Mouse (Mus musculus) brain, embryonic 14.5 days (tissue): ENCODE results near the gene Phc1. TPM values are rescaled to one million over a fixed set of nuclear protein-coding genes. Genes with fewer than 3 reads are reported as not detected.

Experiments
- DNase-seq: peaks from one replicate; pipeline ENCODE4 v3.0.0-alpha.2; 2011; ENCODE audit warnings: low read depth
- CTCF ChIP-seq: fragments of 200-500 bp; IDR thresholded peaks from 2 replicates; pipeline ENCODE4 v1.5.1; 2012; ENCODE audit warnings: inconsistent platforms, mild to moderate bottlenecking, moderate library complexity, borderline replicate concordance; ENCODE audit not compliant: insufficient read depth, insufficient read length; ENCODE audit errors: extremely low read depth
- POLR2A ChIP-seq: fragments of 200-500 bp; IDR thresholded peaks from 2 replicates; pipeline ENCODE4 v1.6.1; 2012; ENCODE audit warnings: mild to moderate bottlenecking, inconsistent platforms, borderline replicate concordance; ENCODE audit not compliant: poor library complexity, insufficient read depth, insufficient read length, severe bottlenecking; ENCODE audit errors: extremely low read depth
- polyA plus RNA-seq: library from polyadenylated mRNA; depleted of rRNA; stranded (reverse); fragments of >200 nt; gene quantifications from 2 replicates; pipeline ENCODE4 v1.2.3, GENCODE M21; 2012

Gene Phc1
- polyA plus RNA-seq, 1 experiment = 168 TPM

- TF ChIP-seq POLR2A = no peak
- no peak for TF ChIP-seq CTCF
- no peak for DNase-seq
These were observed 21.6 kb downstream of the Phc1 start for GRCm38 (mm10) chr6:122318726-122319125.

GRCm38 (mm10) chr6:122310187-122310820 lies 30.1 kb downstream of the Phc1 start:
- no peak for TF ChIP-seq CTCF
- TF ChIP-seq POLR2A = no peak
- no peak for DNase-seq

DNA sequence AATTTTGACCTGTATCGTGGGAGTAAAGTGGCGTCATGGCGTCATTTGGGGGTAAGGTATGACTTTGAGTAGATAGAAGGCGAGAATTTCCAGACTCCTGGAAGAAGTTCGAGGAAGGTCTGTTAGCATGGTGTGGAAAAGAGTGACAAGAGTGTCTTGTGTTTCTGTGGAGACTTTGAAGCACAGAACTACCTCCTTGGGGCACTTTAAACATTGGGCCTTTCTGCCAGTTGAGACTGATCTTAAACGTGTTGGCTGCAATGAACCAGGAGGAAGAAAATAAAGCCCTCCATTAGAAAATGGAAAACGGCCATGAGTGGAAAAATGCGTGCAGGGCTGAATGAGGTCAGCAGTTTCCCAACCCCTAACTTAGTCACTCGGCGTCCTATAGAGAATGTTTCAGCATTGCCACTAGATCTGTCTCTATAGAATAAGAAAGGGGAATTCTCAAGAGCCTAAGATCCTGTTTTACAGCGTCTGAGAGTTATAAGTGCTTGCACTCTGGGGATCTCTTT lies 30.9 kb downstream of the Phc1 start:
- no peak for DNase-seq
- TF ChIP-seq CTCF = no peak
- no peak for TF ChIP-seq POLR2A

DNA sequence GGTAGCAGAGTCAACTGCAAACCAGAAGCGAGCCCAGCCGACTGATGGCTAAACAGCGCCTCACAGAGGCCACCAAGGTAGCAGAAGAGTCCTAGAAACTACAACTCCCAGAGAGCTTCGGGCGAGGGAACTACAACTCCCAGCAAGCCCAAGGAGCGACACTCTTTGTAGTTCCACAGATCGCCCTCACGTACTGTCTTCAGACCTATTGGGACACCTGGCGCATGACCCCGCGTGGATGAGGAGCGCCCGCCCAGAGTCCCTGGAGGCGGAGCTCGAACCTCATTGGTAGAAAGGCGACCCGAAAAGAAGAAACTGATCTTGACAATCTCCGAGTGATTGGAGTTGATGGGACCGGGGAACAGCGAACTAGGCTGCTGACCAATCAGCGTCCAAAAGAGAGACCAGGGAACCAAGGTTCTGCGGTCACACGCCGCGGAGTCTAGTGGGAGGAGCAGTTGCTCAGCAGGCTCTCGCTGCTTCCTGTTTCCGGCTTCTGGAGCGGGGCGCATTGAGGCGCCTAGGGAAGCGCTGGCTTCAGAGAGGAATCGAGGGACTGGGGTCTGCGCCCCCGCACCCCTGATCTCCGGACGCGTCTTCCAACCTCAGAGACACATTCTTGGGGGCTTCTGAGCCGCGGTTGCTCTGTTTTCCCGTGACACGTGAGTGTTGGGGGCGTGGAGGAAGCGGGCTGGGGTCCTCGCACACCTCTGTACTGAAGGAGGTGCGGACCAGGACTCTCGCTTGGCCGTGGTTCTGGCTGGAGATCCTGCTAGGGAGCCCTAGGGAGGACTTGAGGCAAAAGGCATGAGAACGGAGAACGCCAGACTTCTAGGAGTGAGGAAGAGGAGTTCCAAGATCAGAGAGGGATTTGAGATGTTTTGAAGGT lies 31.6 kb downstream of the Phc1 start, which contains the start of gene M6pr:
TSS of gene M6pr (plus strand) at position 216 of the 889 bp plus-strand sequence.
- peak; percentile 92 for TF ChIP-seq CTCF
- peak; percentile 50; the same call in 1 of the 2 replicates for TF ChIP-seq POLR2A
- DNase-seq = peak; percentile 99

DNA sequence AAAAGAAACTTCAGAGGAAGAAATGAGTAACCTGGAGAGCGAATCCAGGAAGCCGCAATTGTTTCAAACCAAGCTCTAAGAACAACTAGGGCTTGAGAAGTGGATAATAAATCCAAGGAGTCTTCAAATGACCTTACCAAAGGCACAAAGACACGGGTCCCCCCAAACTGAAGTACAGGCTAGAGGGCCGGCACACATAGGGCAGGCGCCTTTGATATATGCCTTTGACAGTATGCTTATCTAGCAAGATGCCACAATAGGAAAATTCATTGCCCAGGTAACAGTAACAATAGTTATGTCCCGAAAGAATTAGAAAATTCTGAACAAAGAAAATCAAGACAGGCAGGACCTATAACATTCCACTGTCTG lies 32.2 kb downstream of the Phc1 start:
- no peak for DNase-seq
- no peak for TF ChIP-seq POLR2A
- no peak for TF ChIP-seq CTCF

GRCm38 (mm10) chr6:122306707-122307106 lies 33.7 kb downstream of the Phc1 start:
- no peak for DNase-seq
- TF ChIP-seq POLR2A (no peak), CTCF (no peak)

- no peak for TF ChIP-seq POLR2A
- TF ChIP-seq CTCF = no peak
- DNase-seq = no peak
These were observed 35.4 kb downstream of the Phc1 start for GRCm38 (mm10) chr6:122304790-122305555.

GRCm38 (mm10) chr6:122304355-122304754 lies 36.0 kb downstream of the Phc1 start:
- DNase-seq = peak; percentile 90
- TF ChIP-seq POLR2A (no peak), CTCF (peak; percentile 83; the same call in 1 of the 2 replicates)

GRCm38 (mm10) chr6:122303526-122303925 lies 36.8 kb downstream of the Phc1 start:
- DNase-seq = no peak
- TF ChIP-seq POLR2A (no peak), CTCF (no peak)

DNA sequence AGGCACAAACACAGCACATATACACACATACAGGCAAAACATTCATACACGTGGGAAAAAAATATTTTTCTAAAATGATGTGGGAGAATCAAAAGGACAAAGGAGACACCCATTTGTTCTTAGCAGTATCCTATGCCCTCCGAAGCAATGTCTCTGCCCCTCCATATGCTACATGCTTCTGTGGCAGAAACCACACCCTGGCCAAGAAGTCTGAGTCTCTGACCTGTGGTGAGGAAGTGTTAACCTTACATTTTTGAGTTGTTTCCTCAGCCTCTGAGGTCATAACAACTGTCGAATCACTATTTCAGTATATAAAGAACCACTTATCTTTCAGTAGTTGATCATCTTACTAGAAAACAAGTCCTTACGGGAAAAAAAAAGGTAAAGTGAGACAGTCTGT lies 37.7 kb downstream of the Phc1 start:
- TF ChIP-seq POLR2A = no peak
- TF ChIP-seq CTCF = no peak
- no peak for DNase-seq

DNA sequence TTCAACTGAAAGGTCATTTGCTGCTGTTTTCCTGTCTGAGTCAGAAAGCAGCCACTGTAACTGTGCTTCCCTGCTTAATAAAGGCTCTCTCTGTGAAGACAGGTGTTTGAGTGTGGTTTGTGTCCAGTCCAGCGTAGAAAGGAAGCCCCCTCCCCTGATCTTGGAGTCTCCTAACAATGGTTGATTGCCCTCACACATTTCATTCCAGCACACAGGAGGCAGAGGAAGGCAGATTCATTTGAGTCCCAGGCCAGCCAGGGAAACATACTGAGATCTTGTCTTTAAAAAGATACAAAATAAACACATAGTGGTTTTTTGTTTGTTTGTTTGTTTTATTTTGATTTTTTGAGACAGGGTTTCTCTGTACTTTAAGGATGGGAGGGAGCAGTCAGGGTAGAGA lies 38.2 kb downstream of the Phc1 start:
- TF ChIP-seq POLR2A (no peak), CTCF (no peak)

DNA sequence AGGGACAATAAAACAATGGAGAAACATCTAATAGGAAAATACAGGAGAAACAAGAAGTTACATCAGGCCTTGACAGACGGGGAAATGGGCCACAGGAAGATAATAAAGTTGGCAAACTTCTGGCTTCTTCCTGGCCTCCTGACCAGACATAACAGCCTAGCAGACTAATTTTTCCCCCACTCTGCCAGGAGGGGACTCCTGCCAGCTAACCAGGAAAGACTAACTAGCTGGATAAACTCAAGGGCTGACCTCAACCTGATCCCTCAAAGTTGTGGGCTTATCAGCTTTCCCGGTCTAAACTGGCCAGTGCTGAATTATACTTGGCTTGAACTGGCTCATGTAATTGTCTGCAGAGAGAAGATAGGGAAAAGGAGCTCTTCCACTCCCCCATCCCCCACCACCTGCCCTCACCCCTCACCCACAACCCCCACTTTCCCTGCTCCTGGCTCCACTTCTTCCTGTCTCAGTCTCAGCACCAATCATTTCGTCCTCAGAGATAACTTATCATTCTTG lies 40.7 kb downstream of the Phc1 start:
- TF ChIP-seq CTCF (no peak), POLR2A (no peak)
- DNase-seq = no peak

More for the DNA sequence above, 38.2 kb downstream of the Phc1 start:
- no peak for DNase-seq
